Mouse (Mus musculus): ENCODE data around the gene Atp5g2. TPM values are rescaled to one million over a fixed set of nuclear protein-coding genes. Genes with fewer than 3 reads are reported as not detected.
A peak's percentile ranks its signal among the peaks of the same experiment; 100 is the strongest.
"Not testable (repeated sequence)": the region's sequence is repeated elsewhere in the genome, so short reads cannot be mapped to it uniquely, and the experiment has no call there.

The Atp5g2 gene
- polyA plus RNA-seq, 1 experiment from 2014 or later = 56.9 TPM

DNA sequence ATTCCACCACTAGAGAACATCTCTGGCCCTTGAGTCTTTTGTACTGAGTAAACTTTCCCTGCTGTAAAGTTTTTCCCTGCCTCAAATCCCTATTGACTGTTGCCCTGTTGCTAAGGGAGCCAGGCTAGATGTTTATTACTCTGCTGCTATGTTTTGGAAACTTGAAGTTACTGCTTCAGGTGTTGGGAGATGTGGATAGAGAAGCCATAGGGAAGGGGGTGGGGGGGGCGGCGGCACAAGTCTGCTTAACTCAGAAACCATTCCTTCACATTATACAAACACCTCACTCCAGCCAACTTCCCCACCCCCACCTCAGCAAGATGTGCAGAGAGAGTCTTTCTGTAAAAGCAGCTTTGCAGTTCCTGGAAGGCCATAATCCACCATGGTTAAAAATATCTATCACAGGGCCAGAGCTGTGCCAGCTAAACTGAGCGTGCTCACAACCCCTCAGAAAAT lies 14.2 kb downstream of the Atp5g2 start:
- H3K27ac ChIP-seq (replicated peaks) = 0 out of 2 replicates have a peak overlapping the region, but pooled peaks have one; percentile 31
- peaks cover 22% of the 10 kb centered on the region for H3K4me1 ChIP-seq
- 82% methylated on average over 3 of the region's 3 CpGs for WGBS
- no peak for DNase-seq (ENCODE audit: low spot score)
- H3K36me3 ChIP-seq (replicated peaks) = peaks cover 38% of the 10 kb centered on the region
- H3K9me3 ChIP-seq = no peaks in the 10 kb centered on the region
- H3K4me3 ChIP-seq = no peak overlapping the region
- no peaks in the 10 kb centered on the region for H3K27me3 ChIP-seq (replicated peaks; ENCODE audit: low read depth, poor library complexity, severe bottlenecking)

- Histone ChIP-seq H3K36me3 (replicated peaks) (peaks cover 25% of the 10 kb centered on the region), H3K4me1 (peaks cover 22% of the 10 kb centered on the region), H3K27me3 (replicated peaks; ENCODE audit: low read depth, poor library complexity, severe bottlenecking) (no peaks in the 10 kb centered on the region), H3K27ac (replicated peaks) (peak overlapping the region; percentile 78), H3K4me3 (no peak overlapping the region), H3K9me3 (no peaks in the 10 kb centered on the region)
- peak; percentile 55 for DNase-seq (ENCODE audit: low spot score)
- 12% methylated on average over 4 of the region's 4 CpGs for WGBS
Measured at GRCm38 (mm10) chr15:102656658-102657057, 15.5 kb downstream of the Atp5g2 start.

DNA sequence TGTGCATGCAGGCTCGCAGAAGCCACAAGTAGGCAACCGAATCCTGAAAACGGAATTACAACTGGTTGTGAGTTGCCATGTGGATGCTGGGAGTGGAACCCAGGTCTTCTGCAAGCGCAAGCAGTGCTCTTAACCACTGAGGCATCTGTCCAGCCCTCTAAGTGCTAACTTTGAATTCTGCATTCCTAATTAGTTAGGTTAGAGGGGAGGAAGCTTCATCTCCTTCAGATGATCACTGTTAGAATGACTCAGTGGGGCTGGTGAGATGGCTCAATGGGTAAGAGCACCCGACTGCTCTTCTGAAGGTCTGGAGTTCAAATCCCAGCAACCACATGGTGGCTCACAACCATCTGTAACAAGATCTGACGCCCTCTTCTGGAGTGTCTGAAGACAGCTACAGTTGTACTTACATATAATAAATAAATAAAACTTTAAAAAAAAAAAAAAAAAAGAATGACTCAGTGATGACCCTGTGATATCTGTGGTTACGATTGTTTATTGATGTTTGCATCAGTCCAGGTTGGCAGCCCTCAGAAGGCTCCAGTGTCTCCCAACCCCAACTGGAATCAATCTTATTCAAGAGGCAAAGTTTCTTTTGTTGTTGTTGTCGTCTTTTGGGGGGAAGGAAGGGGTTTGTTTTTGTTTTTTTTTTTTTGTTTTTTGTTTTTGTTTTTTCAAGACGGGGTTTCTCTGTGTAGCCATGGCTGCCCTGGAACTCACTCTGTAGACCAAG lies 20.1 kb downstream of the Atp5g2 start:
- DNase-seq (ENCODE audit: low spot score); H3K4me3 ChIP-seq; H3K9me3 ChIP-seq; H3K27me3 ChIP-seq (replicated peaks; ENCODE audit: low read depth, poor library complexity, severe bottlenecking); H3K36me3 ChIP-seq (replicated peaks); H3K27ac ChIP-seq (replicated peaks): not testable (repeated sequence)
- H3K4me1 ChIP-seq = peaks cover 13% of the 10 kb centered on the region
- WGBS = 80% methylated on average over 9 of the region's 9 CpGs

GRCm38 (mm10) chr15:102651107-102651506 lies 21.0 kb downstream of the Atp5g2 start:
- Histone ChIP-seq H3K27me3 (replicated peaks; ENCODE audit: low read depth, poor library complexity, severe bottlenecking) (no peaks in the 10 kb centered on the region), H3K27ac (replicated peaks) (no peak overlapping the region), H3K4me3 (no peak overlapping the region), H3K4me1 (peaks cover 3% of the 10 kb centered on the region), H3K9me3 (no peaks in the 10 kb centered on the region), H3K36me3 (replicated peaks) (no peaks in the 10 kb centered on the region)
- 84% methylated on average over 3 of the region's 3 CpGs for whole genome bisulfite sequencing
- no peak for DNase-seq (ENCODE audit: low spot score)

DNA sequence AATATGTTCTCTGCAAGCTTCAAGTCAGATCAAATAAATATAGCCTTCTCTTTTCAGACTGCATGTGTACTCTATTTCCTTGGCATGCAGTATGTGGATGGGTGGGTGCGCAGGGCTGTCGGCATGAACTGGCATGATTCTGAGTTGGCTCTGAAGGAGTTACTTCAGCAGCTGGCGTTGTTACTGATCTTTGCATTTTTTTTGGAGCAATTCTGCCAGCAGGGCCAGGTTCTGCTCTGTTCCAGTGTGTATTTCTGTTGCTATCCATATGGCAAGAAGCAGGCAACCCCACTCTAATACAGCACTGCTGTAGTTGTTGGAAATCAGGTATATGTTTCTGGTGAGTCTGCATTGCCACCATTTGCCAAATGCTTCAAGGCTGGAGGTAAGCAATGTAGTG lies 36.3 kb downstream of the Atp5g2 start:
- no peaks in the 10 kb centered on the region for H3K9me3 ChIP-seq
- H3K27me3 ChIP-seq (replicated peaks; ENCODE audit: low read depth, poor library complexity, severe bottlenecking) = no peaks in the 10 kb centered on the region
- H3K4me1 ChIP-seq = no peaks in the 10 kb centered on the region
- H3K4me3 ChIP-seq = no peak overlapping the region
- 91% methylated on average over 3 of the region's 3 CpGs for WGBS
- H3K36me3 ChIP-seq (replicated peaks) = no peaks in the 10 kb centered on the region
- DNase-seq (ENCODE audit: low spot score) = no peak
- no peak overlapping the region for H3K27ac ChIP-seq (replicated peaks)

- Histone ChIP-seq H3K27me3 (replicated peaks; ENCODE audit: low read depth, poor library complexity, severe bottlenecking) (no peaks in the 10 kb centered on the region), H3K27ac (replicated peaks) (no peak overlapping the region), H3K36me3 (replicated peaks) (no peaks in the 10 kb centered on the region), H3K4me3 (no peak overlapping the region), H3K4me1 (no peaks in the 10 kb centered on the region), H3K9me3 (no peaks in the 10 kb centered on the region)
- WGBS = 94% methylated on average over 8 of the region's 8 CpGs
- DNase-seq (ENCODE audit: low spot score) = no peak
Measured at GRCm38 (mm10) chr15:102634684-102635083, 37.5 kb downstream of the Atp5g2 start.

DNA sequence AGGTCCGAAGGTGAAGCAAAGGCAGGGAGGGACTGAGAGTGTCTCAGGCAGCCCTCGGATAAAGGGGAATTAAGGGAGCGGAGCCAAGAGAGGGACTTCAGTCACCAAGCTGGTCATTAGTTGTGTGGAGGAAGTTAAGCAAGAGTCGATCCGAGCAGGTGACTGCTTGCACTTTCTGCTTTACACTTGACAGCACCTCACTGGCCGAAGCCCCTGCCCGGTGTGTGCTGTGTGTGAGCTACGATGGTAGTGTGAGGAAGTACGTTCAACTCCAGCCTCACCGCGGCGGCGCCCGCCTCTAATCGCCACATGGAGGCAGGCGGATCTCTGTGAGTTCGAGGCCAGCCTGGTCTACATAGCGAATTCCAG lies 46.5 kb downstream of the Atp5g2 start:
- Histone ChIP-seq H3K9me3 (no peaks in the 10 kb centered on the region), H3K4me1 (peaks cover 22% of the 10 kb centered on the region), H3K27me3 (replicated peaks; ENCODE audit: low read depth, poor library complexity, severe bottlenecking) (no peaks in the 10 kb centered on the region), H3K36me3 (replicated peaks) (no peaks in the 10 kb centered on the region; the same call in 1 of the 2 replicates), H3K27ac (replicated peaks) (peak overlapping the region; percentile 95), H3K4me3 (peak overlapping the region; percentile 66)
- WGBS = under 1% methylated on average over 18 of the region's 18 CpGs
- DNase-seq (ENCODE audit: low spot score) = no peak

DNA sequence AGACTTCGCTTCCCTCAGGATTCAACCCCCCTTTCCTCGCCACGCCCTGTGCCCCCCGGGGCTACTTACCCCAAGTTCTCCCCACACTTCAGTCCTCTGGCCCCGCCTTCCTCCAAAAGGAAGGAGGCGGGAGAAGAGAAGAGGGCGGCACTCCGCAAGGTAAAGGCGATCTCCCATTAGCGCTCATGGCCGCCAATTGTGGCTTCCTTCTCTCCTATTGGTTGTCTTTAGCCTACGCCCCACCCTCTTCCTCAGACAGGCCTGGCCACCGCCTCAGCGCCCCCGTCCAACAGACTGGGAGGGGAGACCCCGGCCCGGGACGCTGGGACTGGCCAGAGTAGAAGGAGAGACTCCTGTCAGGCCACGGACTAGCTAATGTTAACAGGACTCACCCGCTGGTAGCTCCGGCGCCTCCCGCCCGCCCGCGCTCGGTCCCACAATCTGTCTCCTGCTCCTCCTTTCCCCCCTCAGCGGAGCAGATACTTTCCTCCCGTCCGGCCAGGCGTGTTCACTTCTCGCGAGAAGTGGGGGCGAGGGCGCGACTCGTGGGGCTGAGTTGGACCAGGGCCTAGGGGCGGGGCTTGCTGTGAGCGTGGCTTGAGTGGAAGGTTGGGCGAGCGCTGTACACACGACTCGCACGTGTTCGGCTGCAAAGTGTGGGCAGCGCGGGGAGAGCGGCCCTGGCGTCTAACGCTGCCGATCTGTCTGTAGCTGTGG lies 47.0 kb downstream of the Atp5g2 start, which contains the start of the genes Gm28047 and Atf7:
Gene Gm28047 (minus strand): TSS at position 98 of the 717 bp plus-strand sequence.
Gene Atf7 (minus strand): TSS at position 495 of the 717 bp plus-strand sequence.
- WGBS = under 1% methylated on average over 51 of the region's 51 CpGs

GRCm38 (mm10) chr15:102624291-102624969 lies 47.7 kb downstream of the Atp5g2 start:
- peak overlapping the region; percentile 95 for H3K27ac ChIP-seq (replicated peaks)
- DNase-seq (ENCODE audit: low spot score) = peak; percentile 16
- WGBS = 8% methylated on average over 17 of the region's 17 CpGs
- peaks cover 22% of the 10 kb centered on the region for H3K4me1 ChIP-seq
- H3K4me3 ChIP-seq = peak overlapping the region; percentile 66
- H3K27me3 ChIP-seq (replicated peaks; ENCODE audit: low read depth, poor library complexity, severe bottlenecking) = no peaks in the 10 kb centered on the region
- H3K36me3 ChIP-seq (replicated peaks) = peaks cover 2% of the 10 kb centered on the region; the same call in 1 of the 2 replicates
- H3K9me3 ChIP-seq = no peaks in the 10 kb centered on the region

More for the DNA sequence above, 47.0 kb downstream of the Atp5g2 start, which contains the start of the genes Gm28047 and Atf7:
- H3K4me3 ChIP-seq = peak within 1 kb of the TSS; percentile 66
- H3K27me3 ChIP-seq (replicated peaks; ENCODE audit: low read depth, poor library complexity, severe bottlenecking) = no peaks in the 10 kb centered on the region
- no peaks in the 10 kb centered on the region for H3K9me3 ChIP-seq
- peak within 1 kb of the TSS; percentile 95 for H3K27ac ChIP-seq (replicated peaks)
- peak; percentile 99 for DNase-seq (ENCODE audit: low spot score)
- no peaks in the 10 kb centered on the region; the same call in 1 of the 2 replicates for H3K36me3 ChIP-seq (replicated peaks)
- peaks cover 22% of the 10 kb centered on the region for H3K4me1 ChIP-seq

- DNase-seq (ENCODE audit: low spot score) = no peak
- Histone ChIP-seq H3K27ac (replicated peaks) (no peak overlapping the region), H3K9me3 (no peaks in the 10 kb centered on the region), H3K4me1 (peaks cover 22% of the 10 kb centered on the region), H3K4me3 (no peak overlapping the region), H3K27me3 (replicated peaks; ENCODE audit: low read depth, poor library complexity, severe bottlenecking) (no peaks in the 10 kb centered on the region), H3K36me3 (replicated peaks) (peaks cover 3% of the 10 kb centered on the region; the same call in 1 of the 2 replicates)
- 91% methylated on average over 3 of the region's 3 CpGs for WGBS
Measured at GRCm38 (mm10) chr15:102623121-102623520, 49.0 kb downstream of the Atp5g2 start.

GRCm38 (mm10) chr15:102622536-102622935 lies 49.6 kb downstream of the Atp5g2 start:
- peaks cover 3% of the 10 kb centered on the region; the same call in 1 of the 2 replicates for H3K36me3 ChIP-seq (replicated peaks)
- H3K27ac ChIP-seq (replicated peaks) = no peak overlapping the region
- no peaks in the 10 kb centered on the region for H3K27me3 ChIP-seq (replicated peaks; ENCODE audit: low read depth, poor library complexity, severe bottlenecking)
- peaks cover 22% of the 10 kb centered on the region for H3K4me1 ChIP-seq
- H3K9me3 ChIP-seq = no peaks in the 10 kb centered on the region
- no peak for DNase-seq (ENCODE audit: low spot score)
- no peak overlapping the region for H3K4me3 ChIP-seq

GRCm38 (mm10) chr15:102620765-102621164 lies 51.4 kb downstream of the Atp5g2 start:
- Histone ChIP-seq H3K27ac (replicated peaks) (no peak overlapping the region), H3K27me3 (replicated peaks; ENCODE audit: low read depth, poor library complexity, severe bottlenecking) (no peaks in the 10 kb centered on the region), H3K4me3 (no peak overlapping the region), H3K4me1 (peaks cover 18% of the 10 kb centered on the region), H3K9me3 (no peaks in the 10 kb centered on the region), H3K36me3 (replicated peaks) (peaks cover 3% of the 10 kb centered on the region; the same call in 1 of the 2 replicates)
- WGBS = 93% methylated on average over 1 of the region's 1 CpGs
- DNase-seq (ENCODE audit: low spot score) = no peak
